10 mouse cellular contexts compared by ENCODE assay signal in genomic region chr15:36987211-36987877, GRCm38 (mm10). TPM values are rescaled to one million over a fixed set of nuclear protein-coding genes. Genes with fewer than 3 reads are reported as not detected.
DNase-seq lines count a peak whose midpoint lies in the region; ATAC-seq and TF ChIP-seq lines count a peak whose summit lies in the region.
"Had no signal": no experiment of that assay in that cellular context is flagged by ENCODE, and none has a peak within 500 bp of the region (broad histone marks: within the 10 kb centered on the region; RNA-seq: fewer than 3 reads in every experiment).

No protein-coding gene starts in this region.

- no peak for ATAC-seq in hindbrain, embryonic 12.5 days (ENCODE audit: low FRiP score)
- ATAC-seq in hindbrain, embryonic 11.5 days (ENCODE audit: low FRiP score), result no peak
- peak; percentile 72 for ATAC-seq in CD4-positive, CD25-positive, alpha-beta regulatory T cell, adult 4 months
- no peak; the same call in 1 of the 2 replicates for ATAC-seq in limb, embryonic 14.5 days (ENCODE audit: low FRiP score, low read depth)

- peaks cover 13% of the 10 kb centered on the region for H3K4me1 ChIP-seq in hindbrain, embryonic 12.5 days
- no peaks in the 10 kb centered on the region for H3K4me1 ChIP-seq in hindbrain, embryonic 11.5 days (replicated peaks; ENCODE audit: control insufficient read depth, insufficient read depth, low read length)
- 0 out of 2 replicates have a peak, but pooled peaks cover 6% of the 10 kb centered on the region for H3K4me1 ChIP-seq in limb, embryonic 14.5 days (ENCODE audit: control insufficient read depth, insufficient read depth, low read length)
- 0 out of 2 replicates have a peak, but pooled peaks cover 4% of the 10 kb centered on the region for H3K4me1 ChIP-seq in thymus, adult 2 months (replicated peaks; ENCODE audit: control insufficient read depth, insufficient read depth, low read length)

- H3K9me3 ChIP-seq in hindbrain, embryonic 12.5 days (replicated peaks), result no peaks in the 10 kb centered on the region
- no peaks in the 10 kb centered on the region for H3K9me3 ChIP-seq in hindbrain, embryonic 11.5 days (ENCODE audit: control insufficient read depth, low read length)
- H3K9me3 ChIP-seq in limb, embryonic 14.5 days (ENCODE audit: control insufficient read depth, low read length), result no peaks in the 10 kb centered on the region
- H3K9me3 ChIP-seq: embryonic facial prominence, embryonic 15.5 days had no signal

- 61% methylated on average over 6 of the region's 6 CpGs for WGBS in hindbrain, embryonic 12.5 days
- 72% methylated on average over 6 of the region's 6 CpGs for WGBS in hindbrain, embryonic 11.5 days
- WGBS in limb, embryonic 14.5 days, result 73% methylated on average over 6 of the region's 6 CpGs
- 23% methylated on average over 6 of the region's 6 CpGs for WGBS in thymus, adult 2 months

- TF ChIP-seq POLR2A in limb, embryonic 14.5 days (IDR thresholded peaks at IDR 0.05; ENCODE audit: borderline replicate concordance, extremely low read depth, insufficient read depth, insufficient read length), result no peak
- TF ChIP-seq POLR2A in thymus, adult 2 months (IDR thresholded peaks at IDR 0.05; ENCODE audit: control insufficient read depth, extremely low read depth, insufficient read depth, low read length, poor library complexity), result no peak

- no peaks in the 10 kb centered on the region for H3K27me3 ChIP-seq in hindbrain, embryonic 12.5 days
- no peaks in the 10 kb centered on the region for H3K27me3 ChIP-seq in hindbrain, embryonic 11.5 days (ENCODE audit: control insufficient read depth, insufficient read depth, low read length)
- H3K27me3 ChIP-seq in limb, embryonic 14.5 days (ENCODE audit: control insufficient read depth, insufficient read depth, low read length), result no peaks in the 10 kb centered on the region
- H3K27me3 ChIP-seq in thymus, adult 2 months (ENCODE audit: control insufficient read depth, insufficient read depth, low read length), result no peaks in the 10 kb centered on the region
- H3K27me3 ChIP-seq: embryonic facial prominence, embryonic 15.5 days had no signal

- H3K4me2 ChIP-seq in hindbrain, embryonic 12.5 days (replicated peaks), result no peak overlapping the region
- no peak overlapping the region for H3K4me2 ChIP-seq in hindbrain, embryonic 11.5 days (replicated peaks; ENCODE audit: low read depth, low read length)
- no peak overlapping the region for H3K4me2 ChIP-seq in limb, embryonic 14.5 days (replicated peaks; ENCODE audit: low read depth, low read length, severe bottlenecking)
- H3K4me2 ChIP-seq: embryonic facial prominence, embryonic 15.5 days had no signal

- no peaks in the 10 kb centered on the region for H3K36me3 ChIP-seq in hindbrain, embryonic 12.5 days
- no peaks in the 10 kb centered on the region for H3K36me3 ChIP-seq in hindbrain, embryonic 11.5 days (ENCODE audit: control insufficient read depth, insufficient read depth, low read length)
- no peaks in the 10 kb centered on the region for H3K36me3 ChIP-seq in limb, embryonic 14.5 days (ENCODE audit: control insufficient read depth, insufficient read depth, low read length)
- no peaks in the 10 kb centered on the region for H3K36me3 ChIP-seq in thymus, adult 2 months (ENCODE audit: control insufficient read depth, insufficient read depth, low read length)
- H3K36me3 ChIP-seq: embryonic facial prominence, embryonic 15.5 days had no signal

- TF ChIP-seq CTCF in thymus, adult 2 months (IDR thresholded peaks at IDR 0.05; ENCODE audit: borderline replicate concordance, control insufficient read depth, extremely low read depth, insufficient read depth, low read length, poor library complexity), result no peak

- H3K4me3 ChIP-seq in hindbrain, embryonic 12.5 days, result no peak overlapping the region
- H3K4me3 ChIP-seq in hindbrain, embryonic 11.5 days (ENCODE audit: low read depth, low read length), result no peak overlapping the region
- no peak overlapping the region for H3K4me3 ChIP-seq in limb, embryonic 14.5 days (replicated peaks; ENCODE audit: low read length)
- H3K4me3 ChIP-seq in thymus, adult 2 months (ENCODE audit: control insufficient read depth, insufficient read depth, low read length), result no peak overlapping the region
- H3K4me3 ChIP-seq: embryonic facial prominence, embryonic 15.5 days had no signal

- peak overlapping the region; percentile 32; the same call in 1 of the 2 replicates for H3K9ac ChIP-seq in hindbrain, embryonic 12.5 days
- H3K9ac ChIP-seq in hindbrain, embryonic 11.5 days (ENCODE audit: low read depth, low read length), result no peak overlapping the region
- no peak overlapping the region for H3K9ac ChIP-seq in limb, embryonic 14.5 days (ENCODE audit: low read depth, low read length, severe bottlenecking)
- H3K9ac ChIP-seq: embryonic facial prominence, embryonic 15.5 days had no signal

- DNase-seq in hindbrain, embryonic 11.5 days (ENCODE audit: low spot score), result no peak
- DNase-seq in frontal cortex, postnatal 36 days (ENCODE audit: low spot score in 2 of 2), result peak; percentile 44 to 69
- DNase-seq in limb, embryonic 14.5 days (ENCODE audit: low spot score), result no peak
- no peak for DNase-seq in thymus, postnatal 36 days
- DNase-seq in thymus, adult 2 months, result no peak
- DNase-seq in layer of hippocampus, adult 11-12 months (ENCODE audit: low spot score), result no peak

- H3K27ac ChIP-seq in hindbrain, embryonic 12.5 days, result no peak overlapping the region
- H3K27ac ChIP-seq in hindbrain, embryonic 11.5 days (ENCODE audit: low read depth, low read length), result no peak overlapping the region
- 0 out of 2 replicates have a peak overlapping the region, but pooled peaks have one; percentile 26 for H3K27ac ChIP-seq in limb, embryonic 14.5 days (replicated peaks; ENCODE audit: low read depth, low read length)
- no peak overlapping the region; the same call in 1 of the 2 replicates for H3K27ac ChIP-seq in thymus, adult 2 months (ENCODE audit: control insufficient read depth, insufficient read depth, low read length)
- H3K27ac ChIP-seq: embryonic facial prominence, embryonic 15.5 days; macrophage had no signal

RNA-seq across cellular contexts. Expression of gene Zfp706, which starts 20.2 kb away (rescaled TPM):
- polyA plus RNA-seq in hindbrain, embryonic 12.5 days (2016; fragmentation: Nextera tagmentation; extraction: Ambion mirVana), result 417 and 440 TPM in 2 replicates
- polyA plus RNA-seq in hindbrain, embryonic 11.5 days (2014; fragmentation: Nextera tagmentation; extraction: Ambion mirVana), result 360 and 376 TPM in 2 replicates
- polyA plus RNA-seq in CD4-positive, CD25-positive, alpha-beta regulatory T cell, adult 4 months (2017; shearing (Covaris generic)), result 100 to 1,000 TPM; 420 to 436 TPM
- 69.7 and 98.3 TPM in 2 replicates for polyA plus RNA-seq in limb, embryonic 14.5 days (2012; rRNA removed)
- 393 and 400 TPM in 2 replicates for polyA plus RNA-seq in limb, embryonic 14.5 days (2014; fragmentation: Nextera tagmentation; extraction: Ambion mirVana)
- 33.7 and 35.5 TPM in 2 replicates for polyA plus RNA-seq in thymus, adult 2 months (2012; rRNA removed)

Comparison
In these comparisons a context has a peak if more than half of its experiments do, and no peak if none do; other contexts are left out.
1. DNase-seq: peak in frontal cortex, postnatal 36 days (2 of 2); none in hindbrain, embryonic 11.5 days (single experiment), limb, embryonic 14.5 days (single experiment), thymus, postnatal 36 days (0 of 2), thymus, adult 2 months (single experiment) and layer of hippocampus, adult 11-12 months (single experiment).